Mouse (Mus musculus): ENCODE measurements at regions not wholly inside any gene's neighbourhood (a gene's known extent, or its start where the extent isn't known, plus 50 kb on each side); places are given as distances from the start of the nearest gene placed in this dataset.
"Not testable (repeated sequence)": the region's sequence is repeated elsewhere in the genome, so short reads cannot be mapped to it uniquely, and the experiment has no call there.

GRCm38 (mm10) chr2:43072964-43073619 lies 419.7 kb upstream of the Lrp1b start:
- DNase-seq (ENCODE audit: low spot score in 2 of 2) = no peak

GRCm38 (mm10) chr2:43097560-43098233 lies 444.3 kb upstream of the Lrp1b start:
- peak; percentile 33 to 58 for DNase-seq (ENCODE audit: low spot score in 2 of 2)
- intact Hi-C loops (cut with DNase I) = no loop called here

More at GRCm38 (mm10) chr2:43072964-43073619, 419.7 kb upstream of the Lrp1b start:
- intact Hi-C loops (cut with DNase I) = no loop called here

GRCm38 (mm10) chr2:43119862-43120261 lies 435.3 kb upstream of the Kynu start:
- intact Hi-C loops (cut with DNase I) = no loop called here
- peak in 1 of 2 experiments; percentile 16 for DNase-seq (ENCODE audit: low spot score in 2 of 2)

GRCm38 (mm10) chr2:43153574-43153973 lies 401.6 kb upstream of the Kynu start:
- intact Hi-C loops (cut with DNase I) = no loop called here
- no peak for DNase-seq (ENCODE audit: low spot score in 2 of 2)

- DNase-seq (ENCODE audit: low spot score in 2 of 2) = no peak
- intact Hi-C loops (cut with DNase I) = no loop called here
Measured at GRCm38 (mm10) chr2:43182105-43182504, 373.0 kb upstream of the Kynu start.

- DNase-seq (ENCODE audit: low spot score in 2 of 2); intact Hi-C loops (cut with DNase I): not testable (repeated sequence)
Measured at GRCm38 (mm10) chr2:43195531-43195930, 359.6 kb upstream of the Kynu start.

GRCm38 (mm10) chr2:43208223-43208622 lies 346.9 kb upstream of the Kynu start:
- DNase-seq (ENCODE audit: low spot score in 2 of 2) = peak; percentile 3 to 4
- intact Hi-C loops (cut with DNase I) = no loop called here

- no peak for DNase-seq (ENCODE audit: low spot score in 2 of 2)
- intact Hi-C loops (cut with DNase I) = no loop called here
Measured at GRCm38 (mm10) chr2:43213901-43214300, 341.2 kb upstream of the Kynu start.

GRCm38 (mm10) chr2:43217119-43217518 lies 338.0 kb upstream of the Kynu start:
- intact Hi-C loops (cut with DNase I) = no loop called here
- DNase-seq (ENCODE audit: low spot score in 2 of 2) = no peak

GRCm38 (mm10) chr2:43222721-43223120 lies 332.4 kb upstream of the Kynu start:
- no peak for DNase-seq (ENCODE audit: low spot score in 2 of 2)
- intact Hi-C loops (cut with DNase I) = no loop called here

- intact Hi-C loops (cut with DNase I); DNase-seq (ENCODE audit: low spot score in 2 of 2): not testable (repeated sequence)
Measured at GRCm38 (mm10) chr2:43224728-43225127, 330.4 kb upstream of the Kynu start.

GRCm38 (mm10) chr2:43246786-43247185 lies 308.3 kb upstream of the Kynu start:
- intact Hi-C loops (cut with DNase I) = no loop called here
- DNase-seq (ENCODE audit: low spot score in 2 of 2) = no peak

GRCm38 (mm10) chr2:43248671-43249070 lies 306.5 kb upstream of the Kynu start:
- intact Hi-C loops (cut with DNase I) = no loop called here
- no peak for DNase-seq (ENCODE audit: low spot score in 2 of 2)

- no peak for DNase-seq (ENCODE audit: low spot score in 2 of 2)
- intact Hi-C loops (cut with DNase I) = no loop called here
Measured at GRCm38 (mm10) chr2:43254709-43255108, 300.4 kb upstream of the Kynu start.

- DNase-seq (ENCODE audit: low spot score in 2 of 2) = peak; percentile 5 to 7
- intact Hi-C loops (cut with DNase I) = loop anchor here (10.0 kb wide), 1 partner anchor 354 kb away; no protein-coding TSS in a partner anchor
Measured at GRCm38 (mm10) chr2:43270802-43271201, 284.3 kb upstream of the Kynu start.

- intact Hi-C loops (cut with DNase I) = loop anchor here (10.0 kb wide), 1 partner anchor 353 kb away; no protein-coding TSS in a partner anchor
- no peak for DNase-seq (ENCODE audit: low spot score in 2 of 2)
Measured at GRCm38 (mm10) chr2:43272080-43272479, 283.0 kb upstream of the Kynu start.

GRCm38 (mm10) chr2:43274012-43274411 lies 281.1 kb upstream of the Kynu start:
- DNase-seq (ENCODE audit: low spot score in 2 of 2) = no peak
- intact Hi-C loops (cut with DNase I) = loop anchor here (10.0 kb wide), 1 partner anchor 351 kb away; no protein-coding TSS in a partner anchor

GRCm38 (mm10) chr2:43295801-43296200 lies 259.3 kb upstream of the Kynu start:
- no peak for DNase-seq (ENCODE audit: low spot score in 2 of 2)
- intact Hi-C loops (cut with DNase I) = no loop called here

- intact Hi-C loops (cut with DNase I) = no loop called here
- DNase-seq (ENCODE audit: low spot score in 2 of 2) = peak; percentile 15 to 28
Measured at GRCm38 (mm10) chr2:43323836-43324235, 231.3 kb upstream of the Kynu start.

- intact Hi-C loops (cut with DNase I) = no loop called here
- DNase-seq (ENCODE audit: low spot score in 2 of 2) = no peak
Measured at GRCm38 (mm10) chr2:43364301-43364700, 190.8 kb upstream of the Kynu start.

- no peak for DNase-seq (ENCODE audit: low spot score in 2 of 2)
- intact Hi-C loops (cut with DNase I) = no loop called here
Measured at GRCm38 (mm10) chr2:43365812-43366211, 189.3 kb upstream of the Kynu start.

All from left cerebral cortex, postnatal 14 days (tissue).